Mouse (Mus musculus): ENCODE results near the gene Wscd2. TPM values are rescaled to one million over a fixed set of nuclear protein-coding genes. Genes with fewer than 3 reads are reported as not detected.

Wscd2 gene
- polyA plus RNA-seq, 1 experiment from 2014 or later, result 7.6 TPM

Other genes with a start within 250 kb of the Wscd2 start
- 14.4 and 15.7 TPM in 2 replicates for gene Sgsm1, start 179.5 kb upstream of the Wscd2 start, polyA plus RNA-seq (2014; fragmentation: Nextera tagmentation; extraction: Ambion mirVana)
- not detected in 2 replicates for gene Aym1, start 133.0 kb upstream of the Wscd2 start, polyA plus RNA-seq (2014; fragmentation: Nextera tagmentation; extraction: Ambion mirVana)
- gene Cmklr1, start 160.1 kb downstream of the Wscd2 start, polyA plus RNA-seq (2014; fragmentation: Nextera tagmentation; extraction: Ambion mirVana), result 0.89 and 1.1 TPM in 2 replicates
- gene 1700069L16Rik, start 234.4 kb downstream of the Wscd2 start, polyA plus RNA-seq (2014; fragmentation: Nextera tagmentation; extraction: Ambion mirVana), result not detected in 2 replicates
- gene Ficd, start 245.5 kb downstream of the Wscd2 start, polyA plus RNA-seq (2014; fragmentation: Nextera tagmentation; extraction: Ambion mirVana), result 3.4 and 4.6 TPM in 2 replicates

Measured in forebrain, embryonic 11.5 days (tissue).